Mouse (Mus musculus): ENCODE measurements around the gene Ptx4.
"Not testable (repeated sequence)": the region's sequence is repeated elsewhere in the genome, so short reads cannot be mapped to it uniquely, and the experiment has no call there.

Gene Ptx4

DNA sequence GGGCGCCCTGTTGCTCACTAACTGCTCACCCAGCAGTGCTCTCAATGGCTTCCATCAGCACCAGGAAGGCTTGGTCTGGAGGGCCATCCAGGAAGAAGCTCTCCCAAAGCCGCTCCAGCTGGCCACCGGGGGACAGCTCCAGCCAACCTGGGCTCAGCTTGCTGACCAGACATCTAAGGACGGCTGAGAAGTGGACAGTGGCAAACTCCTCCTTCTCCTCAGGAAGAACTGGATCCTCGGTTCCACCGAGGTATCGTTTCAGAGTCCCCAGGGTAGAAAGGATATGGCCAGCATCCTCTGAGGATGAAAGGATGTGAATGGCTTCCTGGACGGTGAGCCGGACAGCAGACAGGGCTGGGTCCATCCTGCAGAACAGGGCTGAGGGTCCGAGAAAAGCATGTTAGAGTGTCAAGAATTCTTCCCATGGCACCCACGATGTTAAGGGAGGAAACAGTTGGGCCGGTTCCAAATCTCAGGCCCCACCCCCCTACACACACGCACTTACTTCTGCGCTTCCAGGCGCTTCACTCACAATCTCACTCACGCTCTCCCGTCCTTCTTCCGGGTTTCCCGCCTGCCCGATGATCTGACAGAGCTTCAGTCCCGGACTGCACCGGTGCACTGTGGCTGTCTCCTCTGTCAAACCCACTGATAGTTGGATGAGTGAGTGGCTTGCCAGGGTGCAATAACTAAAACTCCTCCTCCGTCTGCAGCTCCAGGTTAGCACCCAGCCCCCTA lies 5.5 kb upstream of the Ptx4 start:
- DNase-seq (ENCODE audit: inconsistent age in 2 of 2, low spot score in 1 of 2): no peak

DNA sequence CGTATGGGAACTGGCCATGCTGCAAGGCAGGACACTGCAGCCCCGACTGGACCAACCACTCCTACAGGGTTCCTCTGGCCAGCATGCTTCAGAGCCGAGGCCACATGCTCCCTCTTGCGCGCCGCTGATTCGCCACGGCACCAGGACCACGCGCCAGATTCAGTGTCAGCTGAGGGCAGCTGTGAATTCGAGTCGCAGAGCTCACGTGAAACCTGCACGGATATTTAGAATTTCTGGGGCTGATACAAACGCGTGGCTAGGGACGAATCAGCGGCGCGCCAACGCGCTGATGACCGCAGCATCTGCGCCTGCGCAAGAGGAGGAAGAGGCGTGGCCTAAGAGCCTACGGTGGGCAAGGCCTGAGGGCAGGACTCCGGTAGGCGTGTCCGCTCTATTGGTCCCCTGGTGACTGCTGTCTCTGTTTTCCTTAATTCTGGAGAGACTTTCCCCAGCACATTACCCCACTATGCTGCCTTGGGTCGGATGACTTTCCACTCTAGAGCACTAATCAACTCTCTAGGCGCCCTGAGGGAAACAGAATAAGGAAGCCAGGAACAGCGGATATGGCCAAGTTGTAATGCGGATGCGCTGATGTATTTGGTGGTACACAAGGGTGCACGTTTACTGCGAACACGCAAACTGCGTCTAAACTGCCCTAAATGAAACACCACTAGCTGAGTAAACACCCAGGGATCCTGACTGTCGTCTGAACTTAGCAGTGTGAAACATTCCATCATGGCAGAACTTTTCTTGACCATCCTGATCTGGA lies 4.7 kb upstream of the Ptx4 start, which contains the start of gene Telo2:
Gene Telo2, minus strand, starts transcription at position 304 of the 769 bp plus-strand sequence.
- peak; percentile 94 to 97 for DNase-seq (ENCODE audit: inconsistent age in 2 of 2, low spot score in 1 of 2)

DNA sequence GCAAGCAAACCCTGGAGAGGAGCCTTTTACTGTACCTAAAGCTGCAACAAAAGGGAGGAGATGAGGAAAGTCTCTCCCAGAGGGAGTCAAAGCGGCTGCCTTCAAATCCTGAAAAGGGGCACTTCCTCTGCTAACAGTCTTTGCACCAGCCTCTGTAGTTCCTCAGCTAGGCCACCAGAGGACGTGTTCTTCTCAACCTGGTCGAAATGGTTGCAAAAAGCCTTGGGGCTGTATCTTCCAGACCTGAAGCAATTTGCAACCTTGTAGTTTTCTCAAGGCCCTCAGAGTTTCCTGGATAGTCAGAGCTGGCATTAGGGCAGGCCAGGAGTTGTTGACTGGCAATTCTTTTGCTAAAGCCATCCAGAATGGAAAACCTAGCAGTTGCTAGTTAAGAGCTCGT lies 3.3 kb upstream of the Ptx4 start:
- DNase-seq (ENCODE audit: inconsistent age in 2 of 2, low spot score in 1 of 2): peak; percentile 61 to 85

DNA sequence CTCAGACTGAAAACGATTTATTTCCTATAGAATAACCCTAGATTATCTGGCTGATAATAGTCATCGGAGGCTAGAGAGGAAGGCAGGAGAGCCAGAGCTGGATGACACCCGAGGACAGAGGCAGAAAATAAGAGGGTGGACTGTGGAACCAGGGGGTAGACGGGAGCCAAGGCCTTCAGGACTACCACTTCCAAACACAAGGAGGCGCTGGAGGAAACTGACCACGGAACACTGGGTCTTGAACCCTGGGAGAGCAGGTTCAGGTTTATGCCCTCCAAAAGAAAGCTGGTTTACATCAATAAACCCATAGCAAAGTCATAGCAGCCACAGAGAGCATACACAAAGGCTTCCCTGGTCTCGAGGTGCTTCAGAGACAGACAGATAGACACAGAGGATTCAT lies 3.4 kb downstream of the Ptx4 start:
- DNase-seq (ENCODE audit: inconsistent age in 2 of 2, low spot score in 1 of 2): peak in 1 of 2 experiments; percentile 37

DNA sequence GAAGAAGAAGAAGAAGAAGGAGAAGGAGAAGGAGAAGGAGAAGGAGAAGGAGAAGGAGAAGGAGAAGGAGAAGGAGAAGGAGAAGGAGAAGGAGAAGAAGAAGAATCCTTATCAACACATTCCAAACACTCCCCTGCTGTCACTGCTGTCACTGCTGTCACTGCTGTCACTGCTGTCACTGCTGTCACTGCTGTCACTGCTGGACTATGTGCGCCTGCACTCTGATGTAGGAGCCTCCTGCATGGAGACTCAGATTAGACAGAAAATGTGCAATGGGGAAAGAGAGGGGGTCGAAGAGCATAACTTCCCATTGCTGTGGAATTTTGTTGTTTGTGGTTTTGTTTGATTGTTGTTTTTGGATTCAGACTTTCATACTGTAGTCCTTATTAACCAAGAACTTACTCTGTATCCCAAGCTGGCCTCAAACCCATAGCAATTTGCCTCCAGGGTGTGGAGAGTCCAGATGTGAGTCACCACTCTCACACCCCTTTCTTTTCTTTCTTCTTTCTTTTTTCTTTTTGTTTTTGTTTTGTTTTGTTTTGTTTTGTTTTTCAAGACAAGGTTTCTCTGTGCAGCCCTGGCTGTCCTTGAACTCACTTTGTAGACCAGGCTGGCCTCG lies 5.0 kb downstream of the Ptx4 start:
- not testable (repeated sequence) for DNase-seq (ENCODE audit: inconsistent age in 2 of 2, low spot score in 1 of 2)

DNA sequence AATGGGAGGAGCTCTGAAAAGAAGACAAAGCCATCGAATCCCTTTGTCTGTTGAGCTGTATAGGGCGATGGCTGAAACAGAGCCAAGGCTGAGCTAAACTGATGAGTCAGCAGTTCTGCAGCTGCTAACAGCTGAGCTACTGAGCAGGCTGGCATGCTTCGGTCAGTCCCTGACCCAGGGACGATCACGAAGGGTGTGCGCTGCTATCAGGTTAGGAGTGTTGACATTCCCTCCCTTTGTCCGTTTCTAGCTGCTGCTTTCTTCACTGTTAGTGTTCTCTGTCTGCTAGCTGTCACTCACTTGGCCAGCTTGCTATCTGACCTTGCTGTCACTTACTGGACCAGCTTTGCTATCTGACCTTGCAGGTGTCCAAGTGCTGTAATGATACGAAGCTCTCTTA lies 6.5 kb downstream of the Ptx4 start:
- DNase-seq (ENCODE audit: inconsistent age in 2 of 2, low spot score in 1 of 2): peak; percentile 55 to 80

DNA sequence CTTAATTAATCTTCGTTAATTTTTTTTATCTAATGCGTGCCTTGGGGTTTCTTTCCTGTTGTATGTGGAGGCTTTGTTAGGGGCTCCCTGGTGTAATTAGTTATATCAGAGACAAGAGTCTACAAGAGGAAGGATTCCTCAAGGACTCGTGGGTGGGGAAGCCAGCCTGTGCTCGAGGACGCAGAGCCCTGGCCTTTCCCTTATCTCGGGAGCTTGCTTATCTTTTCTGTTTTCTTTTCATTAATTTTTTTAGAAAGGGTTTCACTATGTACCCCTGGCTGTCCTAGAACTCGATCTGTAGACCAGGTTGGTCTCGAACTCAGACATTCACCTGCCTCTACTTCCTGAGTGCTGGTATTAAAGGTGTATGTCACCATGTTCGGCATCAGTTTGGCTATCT lies 7.1 kb downstream of the Ptx4 start:
- peak; percentile 38 to 64 for DNase-seq (ENCODE audit: inconsistent age in 2 of 2, low spot score in 1 of 2)

DNA sequence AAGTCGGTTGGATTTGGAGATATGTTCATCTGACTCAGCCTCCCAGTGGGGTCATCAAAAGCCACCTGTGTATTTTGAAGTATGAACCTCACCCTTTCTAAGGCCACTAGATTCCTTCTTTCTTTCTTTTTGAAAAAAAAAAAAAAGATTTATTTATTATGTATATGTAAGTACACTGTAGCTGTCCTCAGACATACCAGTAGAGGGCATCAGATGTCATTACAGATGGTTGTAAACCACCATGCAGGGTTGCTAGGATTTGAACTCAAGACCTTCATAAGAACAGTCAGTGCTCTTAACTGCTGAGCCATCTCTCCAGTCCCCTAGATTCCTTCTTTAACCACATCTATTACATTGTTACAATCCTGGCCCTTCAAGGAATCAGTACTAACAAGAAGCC lies 9.5 kb downstream of the Ptx4 start:
- no peak for DNase-seq (ENCODE audit: inconsistent age in 2 of 2, low spot score in 1 of 2)

DNA sequence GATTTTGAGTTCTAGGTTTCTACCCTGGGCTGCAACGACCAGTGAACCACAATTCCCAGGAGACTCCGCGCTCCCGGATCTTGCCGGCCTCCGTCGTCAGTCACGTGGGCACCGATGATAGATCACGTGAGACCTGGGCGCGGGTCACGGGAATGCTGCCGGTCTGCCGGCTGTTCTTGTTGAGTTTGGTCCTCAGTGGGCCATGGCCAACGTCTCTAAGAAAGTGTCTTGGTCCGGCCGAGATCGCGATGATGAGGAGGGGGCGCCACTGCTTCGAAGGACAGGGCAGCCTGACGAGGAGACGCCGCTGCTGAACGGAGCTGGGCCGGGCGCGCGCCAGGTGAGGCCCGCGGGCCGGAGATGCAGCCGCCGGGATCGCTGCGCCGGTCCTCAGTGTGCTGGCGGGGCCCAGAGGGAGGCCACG lies 12.7 kb downstream of the Ptx4 start, which contains the start of gene Clcn7:
Gene Clcn7, plus strand, starts transcription at position 117 of the 424 bp plus-strand sequence.
- DNase-seq (ENCODE audit: inconsistent age in 2 of 2, low spot score in 1 of 2): peak; percentile 94 to 98

DNA sequence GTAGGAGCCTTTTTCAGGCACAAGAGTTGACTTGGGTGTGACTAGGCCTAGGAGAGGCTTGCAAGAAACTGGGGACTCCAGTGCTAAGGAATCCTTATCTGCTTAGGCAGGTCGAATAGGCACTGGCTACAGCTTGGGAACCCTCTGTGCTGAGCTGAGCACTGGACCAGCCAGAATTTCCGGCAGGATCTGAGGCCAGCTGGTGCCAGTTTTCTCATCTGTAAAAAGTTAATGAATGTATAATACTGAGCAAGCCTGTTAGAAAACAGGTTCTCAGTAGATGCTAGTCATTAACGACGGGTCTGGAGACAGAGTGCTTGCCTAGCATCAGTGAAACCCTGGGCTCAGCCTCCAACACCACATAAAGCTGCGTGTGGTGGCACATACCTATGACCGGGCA lies 15.1 kb downstream of the Ptx4 start:
- DNase-seq (ENCODE audit: inconsistent age in 2 of 2, low spot score in 1 of 2): no peak

DNA sequence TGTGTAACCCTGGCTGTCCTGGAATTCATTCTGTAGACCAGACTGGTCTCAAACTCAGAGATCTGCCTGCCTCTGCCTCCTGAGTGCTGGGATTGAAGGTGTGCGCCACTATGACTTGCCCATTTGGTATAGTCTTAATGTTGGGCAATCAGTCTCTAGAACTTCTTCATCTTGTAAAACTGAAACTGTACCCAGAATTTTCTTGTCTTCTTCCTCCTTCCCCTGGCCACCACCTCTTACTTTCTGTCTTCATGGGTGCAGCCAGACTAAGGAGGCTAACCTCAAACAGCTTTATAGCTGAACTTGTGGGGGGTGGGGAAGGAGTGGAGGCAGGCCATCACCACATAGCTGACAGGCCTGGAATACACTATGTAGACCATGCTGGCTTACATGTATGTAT lies 18.2 kb downstream of the Ptx4 start:
- DNase-seq (ENCODE audit: inconsistent age in 2 of 2, low spot score in 1 of 2): no peak

DNA sequence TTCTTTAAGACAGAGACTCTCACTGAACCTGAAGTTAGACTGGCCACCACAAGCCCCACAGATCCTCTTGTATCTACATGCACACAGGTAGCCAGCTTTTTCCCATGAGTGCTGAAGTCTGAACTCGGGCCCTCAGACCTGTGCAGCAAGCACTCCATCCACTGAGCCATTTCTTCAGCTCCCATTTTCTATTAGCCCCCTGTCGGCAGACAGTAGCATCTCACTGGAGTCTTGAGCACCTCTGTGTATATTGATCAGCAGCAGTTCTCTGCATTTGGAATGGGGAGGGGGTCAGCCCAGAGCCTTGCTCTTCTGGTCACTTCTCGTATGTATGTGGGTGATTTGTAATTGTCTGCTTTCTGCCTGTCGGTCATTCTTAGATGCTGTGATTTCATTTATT lies 19.4 kb downstream of the Ptx4 start:
- DNase-seq (ENCODE audit: inconsistent age in 2 of 2, low spot score in 1 of 2): no peak

DNA sequence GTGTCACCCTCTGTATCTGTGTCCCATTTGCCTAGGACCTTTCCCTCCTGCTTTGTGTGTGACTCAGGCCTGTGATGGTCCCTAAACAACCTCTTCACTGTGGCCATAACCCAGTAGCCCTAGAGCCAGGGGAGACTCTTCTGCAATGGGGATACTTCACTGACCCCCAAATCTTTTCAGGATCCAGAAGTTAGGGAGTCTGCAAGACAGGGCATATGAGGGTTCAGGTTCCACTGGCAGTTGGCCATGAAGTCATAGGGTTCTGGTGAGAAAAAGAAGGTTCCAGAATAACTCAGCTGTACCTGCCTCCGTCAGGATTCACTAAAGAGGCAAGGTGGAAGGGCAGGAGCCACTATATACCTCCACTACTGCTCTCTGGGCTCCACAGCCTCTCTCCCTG lies 41.6 kb downstream of the Ptx4 start, which contains the start of gene Ccdc154:
Gene Ccdc154, plus strand, starts transcription at position 301 of the 400 bp plus-strand sequence.
- DNase-seq (ENCODE audit: inconsistent age in 2 of 2, low spot score in 1 of 2): no peak

DNA sequence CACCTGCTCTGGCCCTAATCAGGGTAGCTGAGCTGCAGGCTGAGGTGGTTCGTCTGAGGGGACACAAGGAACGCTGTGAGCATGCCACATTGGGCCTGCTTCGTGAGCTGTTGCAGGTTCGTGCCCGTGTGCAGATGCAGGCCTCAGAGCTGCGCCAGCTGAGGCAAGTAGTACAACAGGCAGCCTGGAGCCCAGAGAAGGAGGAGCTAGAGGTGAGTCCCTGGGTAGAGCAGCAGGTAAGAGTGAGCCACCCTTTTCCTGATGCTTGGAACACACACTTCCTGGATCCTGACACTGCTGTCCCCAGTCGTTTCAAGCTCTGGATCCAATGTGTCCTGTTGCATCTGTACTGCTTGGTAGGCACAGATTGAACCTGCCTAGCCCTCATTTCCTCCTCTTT lies 42.8 kb downstream of the Ptx4 start:
- DNase-seq (ENCODE audit: inconsistent age in 2 of 2, low spot score in 1 of 2): no peak

DNA sequence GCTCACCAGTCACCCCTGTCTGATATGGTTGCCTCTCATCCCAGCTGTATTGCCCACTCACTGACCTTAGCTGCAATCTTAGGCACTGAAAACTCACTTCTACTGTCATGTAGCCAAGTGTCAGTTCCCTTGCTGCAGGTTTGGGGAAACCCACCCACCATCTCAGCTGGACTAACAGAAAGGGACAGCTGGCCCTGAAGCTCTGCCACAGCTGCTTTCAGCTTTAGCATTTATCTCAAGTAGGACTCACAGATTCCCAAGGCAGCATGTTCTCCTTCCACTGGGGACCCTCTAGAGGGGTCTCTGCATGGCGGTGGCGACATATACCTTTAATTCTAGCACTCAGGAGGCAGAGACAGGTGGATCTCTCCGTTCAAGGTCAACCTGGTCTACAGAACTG lies 44.2 kb downstream of the Ptx4 start:
- no peak for DNase-seq (ENCODE audit: inconsistent age in 2 of 2, low spot score in 1 of 2)

DNA sequence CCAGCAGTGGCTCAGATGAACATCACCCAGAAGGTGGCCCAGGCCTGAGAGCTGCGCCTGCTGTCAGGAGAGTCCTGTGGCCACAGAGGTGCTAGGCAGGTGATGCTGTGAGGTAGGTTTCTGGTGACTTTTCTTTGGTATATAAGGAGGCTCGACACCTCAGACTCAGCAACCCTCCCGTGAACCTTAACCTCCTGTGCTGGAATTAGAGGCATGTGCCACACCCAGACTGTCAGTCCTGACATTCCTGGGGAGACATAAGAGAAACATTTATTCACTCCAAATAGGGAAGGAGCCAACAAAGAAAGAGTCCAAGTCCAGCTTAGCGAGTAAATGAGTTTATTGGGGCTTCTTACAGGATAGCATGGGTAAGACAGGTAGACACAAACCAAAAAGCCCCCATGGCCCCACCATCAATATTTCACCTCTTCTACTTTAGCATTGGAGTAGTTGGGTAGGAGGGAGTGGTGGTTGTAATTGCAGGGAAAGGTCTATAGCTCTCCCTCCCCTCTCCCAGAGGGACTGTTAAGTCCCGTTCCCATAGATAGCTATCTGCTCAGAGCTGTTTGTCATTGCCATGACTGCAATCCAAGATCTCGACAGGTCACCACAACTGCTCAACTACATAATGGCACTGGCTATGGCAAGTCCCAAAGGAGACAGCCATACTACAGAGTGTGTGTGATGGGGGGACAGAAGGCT lies 45.6 kb downstream of the Ptx4 start:
- no peak for DNase-seq (ENCODE audit: inconsistent age in 2 of 2, low spot score in 1 of 2)

DNA sequence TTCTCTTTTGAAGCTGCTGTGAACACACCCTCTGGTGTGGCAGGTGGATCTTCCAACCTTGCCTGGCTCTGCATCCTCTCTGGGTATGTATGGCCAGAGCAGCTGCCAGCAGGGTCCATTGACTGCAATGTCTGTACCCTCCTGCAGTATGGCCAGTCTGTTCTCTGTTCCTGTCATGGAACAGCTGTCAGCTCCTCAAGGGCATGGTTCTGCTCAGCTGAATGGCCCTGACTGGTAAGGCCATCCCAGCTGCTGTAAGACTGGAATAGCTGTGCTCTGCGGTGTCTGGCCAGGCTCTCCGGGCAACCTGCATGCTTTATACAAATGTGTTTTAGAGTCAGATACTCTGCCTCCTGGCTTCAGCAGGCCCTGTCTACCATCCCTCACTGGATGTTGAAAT lies 49.1 kb downstream of the Ptx4 start:
- peak in 1 of 2 experiments; percentile 65 for DNase-seq (ENCODE audit: inconsistent age in 2 of 2, low spot score in 1 of 2)

DNA sequence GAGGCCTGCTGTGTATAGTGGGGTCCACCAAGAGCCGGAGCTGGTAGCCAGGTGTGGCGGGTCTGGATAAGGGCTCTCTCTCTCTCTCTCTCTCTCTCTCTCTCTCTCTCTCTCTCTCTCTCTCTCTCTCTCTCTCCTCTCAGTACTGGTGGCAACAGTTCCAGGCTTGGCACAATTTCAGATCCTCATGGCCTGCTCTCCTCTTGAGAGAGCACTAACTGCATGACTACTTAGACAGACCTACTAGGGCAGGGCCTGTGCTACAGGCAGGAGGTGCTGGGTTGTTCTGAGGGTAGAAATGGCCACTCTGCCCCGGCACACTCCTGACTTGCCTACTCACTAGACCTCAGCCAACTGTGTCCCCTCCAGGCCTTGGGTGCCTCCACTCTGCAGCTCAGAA lies 52.0 kb downstream of the Ptx4 start:
- DNase-seq (ENCODE audit: inconsistent age in 2 of 2, low spot score in 1 of 2): no peak

All from adrenal gland, adult (tissue).